Mouse (Mus musculus) layer of hippocampus, adult 8-10 months (tissue): Measurements from ENCODE around the gene Flrt1. TPM values are rescaled to one million over a fixed set of nuclear protein-coding genes. Genes with fewer than 3 reads are reported as not detected.

Experiments used
- total RNA-seq, 4 experiments: library from RNA; stranded (reverse); gene quantifications; 2 replicates each; pipeline ENCODE4 v1.2.4; 2022

Gene Flrt1
- total RNA-seq, 4 experiments from 2014 or later = 18.9 to 23.5 (median 21.5) TPM

Other genes with a start within 250 kb of the Flrt1 start
- gene Ccdc88b, start 247.5 kb downstream of the Flrt1 start, total RNA-seq = 10 to 100 TPM in 3 of 4 experiments, 1 to 10 TPM in 1; 7.5 to 17.4 (median 12.6) TPM
- 10 to 100 TPM; 40.3 to 53.0 (median 45.6) TPM for gene Trmt112, start 196.0 kb downstream of the Flrt1 start, total RNA-seq
- 100 to 1,000 TPM; 279 to 406 (median 342) TPM for gene Prdx5, start 195.6 kb downstream of the Flrt1 start, total RNA-seq
- 10 to 100 TPM; 54.2 to 76.0 (median 64.8) TPM for gene Esrra, start 183.9 kb downstream of the Flrt1 start, total RNA-seq
- 10 to 100 TPM; 10.4 to 11.4 (median 11.0) TPM for gene Catsperz, start 180.3 kb downstream of the Flrt1 start, total RNA-seq
- gene Kcnk4, start 171.2 kb downstream of the Flrt1 start, total RNA-seq = 10 to 100 TPM; 13.4 to 23.1 (median 15.8) TPM
- 10 to 100 TPM; 32.5 to 39.8 (median 37.3) TPM for gene Bad, start 163.9 kb downstream of the Flrt1 start, total RNA-seq
- gene Gpr137, start 163.2 kb downstream of the Flrt1 start, total RNA-seq = 100 to 1,000 TPM in 3 of 4 experiments, 10 to 100 TPM in 1; 92.5 to 107 (median 104) TPM
- 10 to 100 TPM; 55.4 to 81.1 (median 63.5) TPM for gene Ppp1r14b, start 130.8 kb downstream of the Flrt1 start, total RNA-seq
- 10 to 100 TPM; 13.4 to 19.9 (median 18.0) TPM for gene Plcb3, start 129.3 kb downstream of the Flrt1 start, total RNA-seq
- gene Fkbp2, start 125.2 kb downstream of the Flrt1 start, total RNA-seq = 100 to 1,000 TPM in 1 of 4 experiments, 10 to 100 TPM in 3; 63.5 to 104 (median 83.1) TPM
- 10 to 100 TPM; 80.4 to 93.8 (median 90.1) TPM for gene Vegfb, start 118.1 kb downstream of the Flrt1 start, total RNA-seq
- gene Dnajc4, start 113.2 kb downstream of the Flrt1 start, total RNA-seq = 10 to 100 TPM; 26.1 to 29.9 (median 29.5) TPM
- 10 to 100 TPM; 13.7 to 17.4 (median 14.2) TPM for gene Nudt22, start 109.6 kb downstream of the Flrt1 start, total RNA-seq
- 10 to 100 TPM; 16.5 to 20.8 (median 16.6) TPM for gene Trpt1, start 109.6 kb downstream of the Flrt1 start, total RNA-seq
- gene Fermt3, start 86.3 kb downstream of the Flrt1 start, total RNA-seq = 10 to 100 TPM in 2 of 4 experiments, 1 to 10 TPM in 2; 3.7 to 17.8 (median 9.2) TPM
- 100 to 1,000 TPM; 155 to 228 (median 191) TPM for gene Stip1, start 65.8 kb downstream of the Flrt1 start, total RNA-seq
- gene Macrod1, start 48.9 kb downstream of the Flrt1 start, total RNA-seq = 10 to 100 TPM; 19.2 to 21.4 (median 20.1) TPM
- 100 to 1,000 TPM; 277 to 297 (median 291) TPM for gene Otub1, start 100.6 kb upstream of the Flrt1 start, total RNA-seq
- gene Cox8a, start 111.9 kb upstream of the Flrt1 start, total RNA-seq = 1,000 to 10,000 TPM; 1,017 to 1,089 (median 1,062) TPM
- gene Naa40, start 135.5 kb upstream of the Flrt1 start, total RNA-seq = 10 to 100 TPM; 34.6 to 44.2 (median 36.6) TPM
- 10 to 100 TPM; 12.7 to 17.0 (median 14.6) TPM for gene Rcor2, start 161.6 kb upstream of the Flrt1 start, total RNA-seq
- 100 to 1,000 TPM; 101 to 135 (median 120) TPM for gene Mark2, start 236.1 kb upstream of the Flrt1 start, total RNA-seq